Mouse (Mus musculus): ENCODE measurements around the gene Dctn2. TPM values are rescaled to one million over a fixed set of nuclear protein-coding genes. Genes with fewer than 3 reads are reported as not detected.

Dctn2 gene
- polyA plus RNA-seq, 1 experiment from 2014 or later = 188 TPM

DNA sequence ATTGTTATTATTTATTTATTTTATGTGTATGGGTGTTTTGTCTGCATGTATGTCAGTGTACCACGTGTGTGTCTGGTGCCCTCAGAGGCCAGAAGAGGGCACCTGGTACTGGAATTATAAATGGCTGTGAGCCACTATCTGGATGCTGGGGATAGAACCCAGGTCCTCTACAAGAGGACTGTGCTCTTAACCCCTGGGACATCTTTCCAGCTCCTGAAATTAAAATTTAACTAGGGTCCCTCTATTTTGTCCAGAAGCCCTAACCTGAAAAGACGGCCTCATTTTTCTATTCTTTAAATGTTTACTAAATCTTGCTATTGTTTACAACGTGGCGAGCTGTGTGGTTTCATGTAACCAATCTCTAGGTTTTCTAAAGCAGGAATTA, 449 bp upstream of the Dctn2 start:
- Histone ChIP-seq H3K4me1 (peaks cover 35% of the 10 kb centered on the region), H3K27me3 (peaks cover 37% of the 10 kb centered on the region), H3K9ac (no peak overlapping the region), H3K4me2 (replicated peaks) (peak overlapping the region; percentile 96), H3K4me3 (peak overlapping the region; percentile 97), H3K27ac (no peak overlapping the region), H3K9me3 (no peaks in the 10 kb centered on the region), H3K36me3 (peaks cover 26% of the 10 kb centered on the region)
- WGBS = 32% methylated on average over 4 of the region's 4 CpGs
- ATAC-seq (ENCODE audit: low FRiP score, low read depth) = no peak; the same call in 1 of the 2 replicates

- 70% methylated on average over 5 of the region's 5 CpGs for WGBS
- H3K4me2 ChIP-seq (replicated peaks) = peak overlapping the region; percentile 96
- ATAC-seq (ENCODE audit: low FRiP score, low read depth) = no peak
- H3K9me3 ChIP-seq = no peaks in the 10 kb centered on the region
- H3K36me3 ChIP-seq = peaks cover 41% of the 10 kb centered on the region
- H3K27me3 ChIP-seq = peaks cover 27% of the 10 kb centered on the region
- peak overlapping the region; percentile 97 for H3K4me3 ChIP-seq
- H3K9ac ChIP-seq = peak overlapping the region; percentile 99
- no peak overlapping the region for H3K27ac ChIP-seq
- peaks cover 34% of the 10 kb centered on the region for H3K4me1 ChIP-seq
Measured at GRCm38 (mm10) chr10:127267318-127267717, 1.1 kb downstream of the Dctn2 start.

DNA sequence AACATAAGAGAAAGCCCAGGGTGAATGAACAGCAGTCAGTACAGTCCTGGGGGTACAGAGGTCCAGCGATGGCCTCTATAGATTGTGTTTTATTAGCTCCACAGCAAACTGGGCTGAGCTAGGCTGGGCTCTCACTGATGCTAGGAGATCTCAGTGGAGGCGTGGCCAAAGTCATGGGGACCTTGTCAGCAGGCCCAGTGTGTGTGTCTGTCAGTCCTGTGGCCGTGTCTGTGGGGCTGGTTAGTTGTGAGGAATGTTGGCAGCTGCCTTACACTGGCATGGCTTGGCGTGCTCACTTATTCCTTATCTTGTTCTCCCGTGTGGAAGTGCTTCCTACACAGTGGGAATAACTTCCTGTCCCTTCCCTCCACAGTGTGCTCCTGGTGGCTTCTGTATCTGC, 2.2 kb downstream of the Dctn2 start:
- Histone ChIP-seq H3K36me3 (peaks cover 52% of the 10 kb centered on the region), H3K9me3 (no peaks in the 10 kb centered on the region), H3K27me3 (peaks cover 17% of the 10 kb centered on the region), H3K4me3 (no peak overlapping the region; the same call in 1 of the 2 replicates), H3K4me2 (replicated peaks) (no peak overlapping the region), H3K4me1 (peaks cover 24% of the 10 kb centered on the region), H3K27ac (no peak overlapping the region), H3K9ac (peak overlapping the region; percentile 53; the same call in 1 of the 2 replicates)
- no peak for ATAC-seq (ENCODE audit: low FRiP score, low read depth)
- 82% methylated on average over 5 of the region's 5 CpGs for WGBS

GRCm38 (mm10) chr10:127269036-127269435, 2.9 kb downstream of the Dctn2 start:
- Histone ChIP-seq H3K9ac (no peak overlapping the region), H3K36me3 (peaks cover 58% of the 10 kb centered on the region)
- ATAC-seq (ENCODE audit: low FRiP score, low read depth) = no peak

GRCm38 (mm10) chr10:127269884-127270283, 3.7 kb downstream of the Dctn2 start:
- Histone ChIP-seq H3K4me3 (no peak overlapping the region), H3K4me2 (replicated peaks) (no peak overlapping the region), H3K36me3 (peaks cover 67% of the 10 kb centered on the region), H3K4me1 (peaks cover 23% of the 10 kb centered on the region), H3K27ac (no peak overlapping the region), H3K9ac (no peak overlapping the region), H3K27me3 (peaks cover 3% of the 10 kb centered on the region; the same call in 1 of the 2 replicates), H3K9me3 (no peaks in the 10 kb centered on the region)
- 81% methylated on average over 4 of the region's 4 CpGs for WGBS
- no peak for ATAC-seq (ENCODE audit: low FRiP score, low read depth)

More at GRCm38 (mm10) chr10:127269036-127269435, 2.9 kb downstream of the Dctn2 start:
- peaks cover 12% of the 10 kb centered on the region for H3K27me3 ChIP-seq
- no peaks in the 10 kb centered on the region for H3K9me3 ChIP-seq
- H3K4me1 ChIP-seq = peaks cover 23% of the 10 kb centered on the region
- H3K4me2 ChIP-seq (replicated peaks) = no peak overlapping the region
- 76% methylated on average over 12 of the region's 12 CpGs for WGBS
- H3K27ac ChIP-seq = no peak overlapping the region
- no peak overlapping the region for H3K4me3 ChIP-seq

DNA sequence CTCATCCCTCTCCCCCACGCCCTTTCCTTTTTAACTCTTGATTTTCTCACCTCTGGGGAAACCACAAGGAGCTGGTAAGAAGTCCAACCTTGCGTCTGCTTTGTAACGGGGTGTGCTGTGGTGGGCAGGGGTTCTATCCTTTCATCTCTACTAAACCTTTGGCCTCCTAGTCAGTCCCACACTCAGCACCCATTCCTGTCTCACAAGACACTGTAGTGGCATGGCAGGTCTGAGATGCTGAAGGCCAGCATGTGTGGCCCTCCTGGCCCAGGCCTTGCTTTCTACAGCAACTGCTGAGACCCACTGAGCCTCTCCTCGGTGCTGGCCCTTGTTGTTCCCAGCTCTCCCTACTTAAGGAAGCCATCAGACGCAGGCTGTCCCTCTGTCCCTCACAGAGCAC, 6.2 kb downstream of the Dctn2 start:
- WGBS = 91% methylated on average over 5 of the region's 5 CpGs
- peaks cover 92% of the 10 kb centered on the region for H3K36me3 ChIP-seq

DNA sequence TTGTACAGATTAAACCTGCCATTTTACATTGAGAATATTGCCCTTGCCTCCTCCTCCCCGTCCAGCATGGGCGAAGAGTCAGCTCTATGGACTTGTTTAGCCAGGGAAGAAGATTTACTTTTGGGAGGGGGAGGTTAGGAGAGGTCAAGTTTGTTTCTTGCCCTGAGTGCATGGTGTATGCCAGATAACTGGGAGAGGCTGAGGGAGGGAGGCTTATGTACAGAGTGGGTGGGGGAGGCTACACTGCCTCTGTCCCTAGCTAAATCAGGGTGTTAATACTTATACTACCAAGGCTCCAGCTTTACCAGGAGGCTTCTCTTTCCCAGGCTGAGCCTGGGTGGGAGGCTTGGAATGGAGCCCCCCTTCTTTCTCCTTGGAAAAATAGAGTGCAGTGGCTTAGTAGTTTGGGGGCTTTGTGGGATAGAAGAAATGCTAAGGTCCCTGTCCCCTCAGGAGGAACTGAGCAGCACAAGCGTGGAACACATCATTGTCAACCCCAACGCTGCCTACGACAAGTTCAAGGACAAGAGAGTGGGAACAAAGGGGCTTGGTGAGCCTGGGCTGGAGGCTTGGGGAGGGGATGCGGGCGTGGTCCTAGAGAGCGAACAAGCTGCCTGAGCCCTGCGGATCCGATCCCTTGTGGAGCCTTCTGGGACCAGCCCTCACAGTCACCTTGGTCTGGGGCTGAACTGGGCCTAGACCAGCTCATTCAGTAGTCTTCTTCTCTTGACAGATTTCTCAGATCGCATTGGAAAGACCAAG, 8.3 kb downstream of the Dctn2 start:
- 92% methylated on average over 11 of the region's 11 CpGs for WGBS

More for the DNA sequence above, 6.2 kb downstream of the Dctn2 start:
- H3K9ac ChIP-seq = no peak overlapping the region
- peaks cover 17% of the 10 kb centered on the region for H3K4me1 ChIP-seq
- H3K9me3 ChIP-seq = no peaks in the 10 kb centered on the region
- no peaks in the 10 kb centered on the region for H3K27me3 ChIP-seq
- no peak overlapping the region for H3K4me2 ChIP-seq (replicated peaks)
- H3K27ac ChIP-seq = no peak overlapping the region
- no peak overlapping the region for H3K4me3 ChIP-seq
- no peak for ATAC-seq (ENCODE audit: low FRiP score, low read depth)

DNA sequence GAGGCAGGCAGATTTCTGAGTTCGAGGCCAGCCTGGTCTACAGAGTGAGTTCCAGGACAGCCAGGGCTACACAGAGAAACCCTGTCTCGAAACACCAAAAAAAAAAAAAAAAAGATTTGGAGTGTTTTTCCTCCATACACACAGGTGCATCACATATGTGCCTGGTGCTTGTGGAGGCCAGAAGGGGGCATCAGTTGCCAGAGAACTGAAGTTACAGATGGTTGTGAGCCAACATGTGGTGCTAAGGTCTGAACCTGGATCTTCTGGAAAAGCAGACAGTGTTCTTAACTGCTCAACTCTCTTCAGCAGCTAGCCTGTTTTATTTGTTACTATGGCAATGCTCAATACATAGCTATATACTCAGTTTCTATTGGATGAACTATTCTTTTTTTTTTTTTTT, 13.6 kb downstream of the Dctn2 start:
- Histone ChIP-seq H3K36me3 (peaks cover 100% of the 10 kb centered on the region), H3K4me3 (no peak overlapping the region), H3K4me1 (peaks cover 3% of the 10 kb centered on the region), H3K9me3 (no peaks in the 10 kb centered on the region), H3K27ac (no peak overlapping the region), H3K4me2 (replicated peaks) (no peak overlapping the region), H3K27me3 (no peaks in the 10 kb centered on the region), H3K9ac (no peak overlapping the region)
- WGBS = 90% methylated on average over 2 of the region's 2 CpGs
- no peak for ATAC-seq (ENCODE audit: low FRiP score, low read depth)

More for the DNA sequence above, 8.3 kb downstream of the Dctn2 start:
- H3K4me3 ChIP-seq = no peak overlapping the region
- no peaks in the 10 kb centered on the region for H3K9me3 ChIP-seq
- H3K36me3 ChIP-seq = peaks cover 97% of the 10 kb centered on the region
- H3K9ac ChIP-seq = no peak overlapping the region
- H3K27ac ChIP-seq = no peak overlapping the region
- no peaks in the 10 kb centered on the region for H3K27me3 ChIP-seq
- H3K4me1 ChIP-seq = no peaks in the 10 kb centered on the region
- ATAC-seq (ENCODE audit: low FRiP score, low read depth) = no peak
- no peak overlapping the region for H3K4me2 ChIP-seq (replicated peaks)

DNA sequence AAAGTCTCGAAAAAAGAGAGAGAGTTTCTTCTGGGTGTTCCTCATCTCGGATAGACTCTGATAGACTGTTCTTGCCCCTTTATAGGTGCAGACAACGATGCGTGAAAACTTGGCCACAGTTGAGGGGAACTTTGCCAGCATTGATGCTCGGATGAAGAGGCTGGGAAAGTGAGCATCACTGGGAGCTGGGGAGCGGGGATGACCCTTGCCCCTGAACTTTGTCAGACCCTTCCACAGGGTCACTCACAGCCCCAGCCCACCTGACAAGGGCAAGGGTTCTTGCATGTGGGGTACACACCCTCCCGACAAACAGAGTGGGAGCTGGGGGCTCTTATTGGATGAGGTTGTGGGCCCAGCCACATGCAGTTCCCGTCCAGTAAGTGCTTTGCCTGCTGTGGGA, 15.1 kb downstream of the Dctn2 start:
- no peak for ATAC-seq (ENCODE audit: low FRiP score, low read depth)
- H3K27me3 ChIP-seq = no peaks in the 10 kb centered on the region
- H3K9ac ChIP-seq = no peak overlapping the region
- no peak overlapping the region for H3K27ac ChIP-seq
- H3K4me1 ChIP-seq = peaks cover 18% of the 10 kb centered on the region
- H3K36me3 ChIP-seq = peaks cover 100% of the 10 kb centered on the region
- no peaks in the 10 kb centered on the region for H3K9me3 ChIP-seq
- no peak overlapping the region for H3K4me2 ChIP-seq (replicated peaks)
- 91% methylated on average over 8 of the region's 8 CpGs for WGBS
- H3K4me3 ChIP-seq = no peak overlapping the region

DNA sequence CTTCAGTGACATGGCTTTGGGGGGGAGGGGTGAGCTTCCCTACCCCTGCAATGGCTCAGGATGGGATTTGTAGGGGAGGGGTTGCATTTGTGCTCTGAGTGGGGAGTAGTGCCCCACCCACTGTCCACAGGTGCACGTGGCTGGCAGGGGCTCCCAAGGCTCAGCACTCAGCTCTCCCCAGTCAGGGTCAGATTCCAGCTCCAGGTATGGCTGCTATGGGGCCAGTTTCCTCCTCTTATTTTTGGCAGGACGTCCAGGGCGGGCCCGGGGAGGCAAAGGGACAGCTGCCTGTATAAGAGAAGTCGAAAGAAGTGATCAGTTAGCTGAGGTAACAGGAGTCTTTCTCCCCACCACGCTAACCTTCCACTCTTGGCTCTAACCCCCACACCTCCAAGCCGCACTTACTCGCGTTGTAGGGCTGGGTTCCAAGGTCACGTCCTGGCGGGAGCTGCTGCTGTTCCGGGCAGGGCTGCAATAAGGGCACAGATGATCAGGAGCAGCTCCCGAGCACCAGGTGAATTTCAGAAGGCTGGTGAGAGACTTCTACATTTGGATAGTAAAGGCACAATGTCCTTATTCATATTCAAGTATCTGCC, 16.6 kb downstream of the Dctn2 start:
- no peak for ATAC-seq (ENCODE audit: low FRiP score, low read depth)
- Histone ChIP-seq H3K36me3 (peaks cover 98% of the 10 kb centered on the region), H3K9ac (0 out of 2 replicates have a peak overlapping the region, but pooled peaks have one; percentile 13), H3K27ac (no peak overlapping the region), H3K4me3 (no peak overlapping the region), H3K9me3 (no peaks in the 10 kb centered on the region), H3K4me1 (peaks cover 32% of the 10 kb centered on the region), H3K4me2 (replicated peaks) (no peak overlapping the region), H3K27me3 (no peaks in the 10 kb centered on the region)
- WGBS = 87% methylated on average over 13 of the region's 13 CpGs

- no peak overlapping the region for H3K9ac ChIP-seq
- no peaks in the 10 kb centered on the region for H3K9me3 ChIP-seq
- H3K27me3 ChIP-seq = no peaks in the 10 kb centered on the region
- peaks cover 83% of the 10 kb centered on the region for H3K36me3 ChIP-seq
- H3K4me2 ChIP-seq (replicated peaks) = no peak overlapping the region
- no peak overlapping the region for H3K4me3 ChIP-seq
- WGBS = 90% methylated on average over 7 of the region's 7 CpGs
- ATAC-seq (ENCODE audit: low FRiP score, low read depth) = no peak
- H3K27ac ChIP-seq = no peak overlapping the region
- H3K4me1 ChIP-seq = peaks cover 36% of the 10 kb centered on the region
Measured at GRCm38 (mm10) chr10:127284105-127284622, 18.0 kb downstream of the Dctn2 start.

GRCm38 (mm10) chr10:127284724-127285500, 18.7 kb downstream of the Dctn2 start:
- peaks cover 76% of the 10 kb centered on the region for H3K36me3 ChIP-seq
- H3K4me3 ChIP-seq = no peak overlapping the region
- no peak for ATAC-seq (ENCODE audit: low FRiP score, low read depth)
- H3K9ac ChIP-seq = peak overlapping the region; percentile 39
- H3K27me3 ChIP-seq = no peaks in the 10 kb centered on the region
- H3K9me3 ChIP-seq = no peaks in the 10 kb centered on the region
- H3K4me1 ChIP-seq = peaks cover 42% of the 10 kb centered on the region
- no peak overlapping the region for H3K4me2 ChIP-seq (replicated peaks)
- 72% methylated on average over 11 of the region's 11 CpGs for WGBS
- no peak overlapping the region for H3K27ac ChIP-seq

Data from limb, embryonic 13.5 days (tissue).